Mouse (Mus musculus) heart, adult 2 months (tissue): ENCODE data around the gene Dlk1.

Experiments used
- CTCF ChIP-seq: fragments of 200-600 bp; IDR thresholded peaks from 2 replicates; pipeline ENCODE4 v1.8.1; 2022; ENCODE audit warnings: antibody characterized with exemption, mild to moderate bottlenecking, moderate library complexity
- EP300 ChIP-seq: fragments of 200-500 bp; IDR thresholded peaks from 2 replicates; pipeline ENCODE4 v1.6.1; 2011; ENCODE audit warnings: low read depth, low read length, control low read depth; ENCODE audit not compliant: insufficient read depth
- POLR2A ChIP-seq: fragments of 200-500 bp; IDR thresholded peaks from 2 replicates; pipeline ENCODE4 v1.6.1; 2011; ENCODE audit warnings: mild to moderate bottlenecking, low read depth, low read length, control low read depth; ENCODE audit not compliant: insufficient read depth

DNA sequence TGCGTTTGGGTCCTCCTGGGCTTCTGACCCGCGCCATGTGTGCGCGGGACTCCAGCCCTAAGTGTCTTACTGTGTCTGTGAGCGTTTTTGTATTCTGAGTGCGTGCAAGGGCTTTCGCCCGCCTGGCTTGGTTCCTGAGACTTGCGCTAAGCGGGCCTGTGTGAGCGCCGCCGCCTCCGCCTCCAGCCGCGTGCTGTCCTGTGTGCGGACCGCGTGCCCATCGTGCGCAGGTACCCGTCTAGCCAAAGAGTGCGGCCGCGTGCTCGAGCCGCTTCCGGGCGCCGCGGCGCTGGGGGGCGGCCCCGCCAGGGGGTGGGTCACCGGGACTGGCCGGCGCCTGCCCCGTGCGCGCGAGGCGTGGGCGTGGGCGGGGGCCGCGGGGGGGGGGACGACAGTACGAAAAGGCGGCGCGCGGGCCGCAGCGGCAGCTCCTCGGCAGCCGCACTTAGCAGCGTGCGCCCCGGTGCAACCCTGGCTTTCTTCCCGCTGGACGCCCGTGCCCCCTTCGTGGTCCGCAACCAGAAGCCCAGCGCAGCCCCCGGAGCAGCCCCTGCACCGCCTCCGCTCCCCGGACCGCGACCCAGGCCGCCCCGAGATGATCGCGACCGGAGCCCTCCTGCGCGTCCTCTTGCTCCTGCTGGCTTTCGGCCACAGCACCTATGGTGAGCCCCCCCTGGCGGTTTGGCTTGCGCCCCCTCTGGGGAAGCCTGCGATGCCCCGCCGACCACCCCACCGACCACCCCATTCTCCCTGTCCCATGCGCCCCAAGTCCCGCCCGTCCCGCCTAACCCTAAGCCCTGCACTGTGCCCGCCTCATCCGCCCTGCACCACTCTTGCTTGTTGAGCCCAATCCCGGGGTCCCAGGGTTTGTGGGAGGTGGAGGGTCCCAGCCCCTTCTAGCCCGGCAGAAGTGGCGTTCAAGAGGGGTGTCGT lies 708 bp downstream of the Dlk1 start:
- no peak for TF ChIP-seq CTCF
- TF ChIP-seq POLR2A: no peak
- TF ChIP-seq EP300: no peak
